Mouse (Mus musculus) stomach, postnatal 0 days (tissue): Measurements from ENCODE around the gene Colq. TPM values are rescaled to one million over a fixed set of nuclear protein-coding genes. Genes with fewer than 3 reads are reported as not detected.

Experiments
- ATAC-seq: fragments of 200-750 bp; cut with Nextera tagmentation; 2 replicates; pipeline ENCODE4 v1.8.0; 2017; ENCODE audit not compliant: low FRiP score, low TSS enrichment
- DNase-seq: peaks from one replicate; pipeline ENCODE4 v3.0.0-alpha.2; 2016; ENCODE audit warnings: low spot score
- H3K27ac ChIP-seq: fragments of 300-500 bp; sonication (generic); replicated peaks from 2 replicates; pipeline ENCODE4 v1.5.1; 2014; ENCODE audit warnings: mild to moderate bottlenecking, control low read depth
- H3K27me3 ChIP-seq: fragments of 300-500 bp; sonication (generic); 2 replicates; pipeline ENCODE4 v1.6.1; 2014; ENCODE audit warnings: low read length; ENCODE audit not compliant: control insufficient read depth, insufficient read depth
- H3K36me3 ChIP-seq: fragments of 300-500 bp; sonication (generic); 2 replicates; pipeline ENCODE4 v1.6.1; 2014; ENCODE audit warnings: low read length, mixed read lengths; ENCODE audit not compliant: control insufficient read depth, insufficient read depth
- H3K4me1 ChIP-seq: fragments of 300-500 bp; sonication (generic); replicated peaks from 2 replicates; pipeline ENCODE4 v1.6.1; 2014; ENCODE audit warnings: antibody characterized with exemption; ENCODE audit not compliant: control insufficient read depth, insufficient read depth
- H3K4me2 ChIP-seq: fragments of 300-500 bp; sonication (generic); replicated peaks from 2 replicates; pipeline ENCODE4 v1.6.1; 2014; ENCODE audit warnings: low read depth, mild to moderate bottlenecking, control low read depth, moderate library complexity
- H3K4me3 ChIP-seq: fragments of 300-500 bp; sonication (generic); 2 replicates; pipeline ENCODE4 v1.5.1; 2014; ENCODE audit warnings: low read depth, low read length, control low read depth
- H3K9ac ChIP-seq: fragments of 300-500 bp; sonication (generic); 2 replicates; pipeline ENCODE4 v1.6.1; 2014; ENCODE audit warnings: mild to moderate bottlenecking, low read length, control low read depth, mixed read lengths
- H3K9me3 ChIP-seq: fragments of 300-500 bp; sonication (generic); 2 replicates; pipeline ENCODE4 v1.6.1; 2016; ENCODE audit warnings: low read length; ENCODE audit not compliant: control insufficient read depth
- CTCF ChIP-seq: IDR thresholded peaks from 2 replicates; pipeline ENCODE4 v1.5.1; 2016; ENCODE audit warnings: antibody characterized with exemption, low read depth, mild to moderate bottlenecking, moderate library complexity
- EP300 ChIP-seq: optimal IDR thresholded peaks from 2 replicates; pipeline ENCODE3; 2016; ENCODE audit warnings: antibody characterized with exemption
- WGBS: fragments of 180-500 bp; shearing (Covaris S2); extraction: QIAGEN DNeasy Blood & Tissue Kit; methylation state at CpG from one replicate; pipeline ENCODE4 v1.1.7; 2014; 5-methylcytosine and 5-hydroxymethylcytosine counted together
- polyA plus RNA-seq: library from polyadenylated mRNA; unstranded; fragments of >200 nt; fragmentation: Nextera tagmentation; extraction: Ambion mirVana; gene quantifications from 2 replicates; pipeline ENCODE4 v1.2.1, GENCODE M21; 2015

Colq gene
- polyA plus RNA-seq, 1 experiment from 2014 or later, result 0.91 TPM

DNA sequence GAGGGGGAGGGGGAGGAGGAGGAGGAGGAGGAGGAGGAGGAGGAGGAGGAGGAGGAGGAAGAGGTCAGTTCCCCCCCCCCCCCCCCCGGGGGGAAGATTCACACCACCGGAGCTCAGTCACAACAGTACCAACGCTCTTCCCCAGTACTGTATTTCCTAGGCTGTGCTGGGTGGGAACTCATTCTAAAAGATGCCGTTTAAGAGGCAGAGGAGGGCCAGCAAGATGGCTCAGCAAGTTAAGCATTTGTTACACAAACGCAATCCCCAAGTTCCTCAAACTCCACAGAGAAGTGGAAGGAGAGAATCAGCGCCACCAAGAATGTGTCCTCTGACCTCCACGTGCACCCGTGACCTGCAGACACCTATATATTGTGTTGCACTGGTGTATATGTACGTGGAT, 8.1 kb downstream of the Colq start:
- no peak for TF ChIP-seq CTCF
- no peak for TF ChIP-seq EP300
- WGBS, result 84% methylated on average over 7 of the region's 9 CpGs
- ATAC-seq, result no peak
- Histone ChIP-seq H3K27ac (no peak overlapping the region), H3K9me3 (no peaks in the 10 kb centered on the region), H3K27me3 (no peaks in the 10 kb centered on the region), H3K4me3 (no peak overlapping the region), H3K4me2 (no peak overlapping the region), H3K36me3 (no peaks in the 10 kb centered on the region), H3K9ac (no peak overlapping the region), H3K4me1 (no peaks in the 10 kb centered on the region)
- DNase-seq, result no peak

DNA sequence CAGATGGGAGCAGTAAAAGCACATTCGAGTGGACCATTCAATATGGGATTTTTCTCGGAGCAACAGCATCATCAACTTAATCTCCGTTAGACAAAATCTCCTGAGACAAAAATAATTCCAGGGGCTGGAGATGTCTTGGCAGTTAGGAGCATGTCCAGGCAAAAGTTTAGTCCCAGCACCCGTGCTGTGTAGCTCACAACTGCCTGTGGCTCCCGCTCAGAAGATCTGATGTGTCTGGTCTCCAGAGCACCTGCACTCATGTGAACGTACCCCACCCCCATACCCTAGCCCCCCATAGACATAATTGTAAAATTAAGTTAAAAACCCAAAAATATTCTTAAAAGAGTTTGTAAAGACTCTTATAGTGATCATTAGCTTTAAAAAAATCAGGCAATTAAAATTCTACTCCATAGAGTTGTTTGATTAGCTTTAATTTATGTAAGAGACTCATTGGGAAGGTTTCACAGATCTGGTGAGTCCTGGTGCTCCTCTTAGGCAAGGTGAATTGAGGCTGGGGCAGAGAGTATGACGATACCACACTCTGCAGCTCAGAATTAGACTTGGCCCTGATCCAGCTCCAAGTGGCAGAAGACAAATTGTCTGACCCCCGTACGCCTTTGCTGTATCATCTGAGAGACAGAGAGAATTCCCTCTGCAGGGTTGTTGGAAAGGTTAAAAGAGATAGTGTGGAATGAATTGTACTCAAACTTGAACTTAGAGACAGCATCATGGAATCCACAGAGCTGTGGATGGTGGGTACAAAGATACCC, 13.0 kb downstream of the Colq start:
- no peaks in the 10 kb centered on the region for H3K36me3 ChIP-seq
- DNase-seq (no peak), ATAC-seq (no peak)
- TF ChIP-seq EP300 (no peak), CTCF (no peak)
- H3K4me2 ChIP-seq, result no peak overlapping the region
- H3K4me1 ChIP-seq, result no peaks in the 10 kb centered on the region
- WGBS, result 39% methylated on average over 9 of the region's 9 CpGs
- no peak overlapping the region for H3K27ac ChIP-seq
- H3K4me3 ChIP-seq, result no peak overlapping the region
- H3K27me3 ChIP-seq, result no peaks in the 10 kb centered on the region
- no peak overlapping the region for H3K9ac ChIP-seq
- no peaks in the 10 kb centered on the region for H3K9me3 ChIP-seq

DNA sequence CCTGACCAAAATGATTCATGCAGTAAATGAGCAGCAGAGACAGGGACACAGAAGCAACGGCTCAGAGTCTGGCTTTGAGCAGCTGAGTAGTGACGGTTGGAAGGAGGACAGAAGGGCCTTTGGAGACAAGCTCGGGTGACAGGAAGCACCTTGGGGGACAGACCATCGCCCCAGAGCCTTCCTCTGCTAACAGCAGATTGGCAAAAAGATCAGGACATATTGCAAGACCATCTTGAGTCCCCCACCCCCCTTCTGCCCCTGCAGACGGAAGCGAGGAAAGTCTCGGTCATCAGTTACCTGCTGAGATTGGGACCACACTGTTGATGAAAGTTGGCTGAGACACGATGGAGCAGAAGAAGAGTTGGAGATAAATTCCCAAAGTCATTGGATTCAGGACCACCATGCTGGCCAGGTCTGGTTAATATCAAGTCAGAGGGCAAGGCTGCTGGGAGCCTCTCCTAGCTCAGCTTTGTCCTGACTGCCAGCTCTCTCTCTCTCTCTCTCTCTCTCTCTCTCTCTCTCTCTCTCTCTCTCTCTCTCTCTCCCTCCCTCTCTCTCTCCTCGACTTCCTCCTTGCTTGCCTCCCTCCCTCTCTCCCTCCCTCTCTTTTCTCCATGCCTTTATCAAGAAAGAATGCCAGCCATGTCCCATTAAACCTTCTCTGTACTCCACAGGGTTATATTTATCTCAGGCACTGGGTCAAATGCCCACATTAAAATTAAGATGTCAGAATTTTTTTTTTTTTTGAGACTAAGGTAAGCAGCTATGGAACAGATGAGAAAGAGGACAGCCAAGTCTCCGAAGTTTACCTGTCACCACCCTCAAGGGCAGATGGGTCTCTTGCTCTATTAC, 14.1 kb downstream of the Colq start:
- WGBS, result 44% methylated on average over 10 of the region's 10 CpGs
- Histone ChIP-seq H3K27me3 (no peaks in the 10 kb centered on the region), H3K4me2 (0 out of 2 replicates have a peak overlapping the region, but pooled peaks have one; percentile 5), H3K4me3 (no peak overlapping the region), H3K4me1 (no peaks in the 10 kb centered on the region), H3K36me3 (no peaks in the 10 kb centered on the region), H3K9me3 (no peaks in the 10 kb centered on the region), H3K27ac (no peak overlapping the region), H3K9ac (no peak overlapping the region)
- no peak for ATAC-seq
- no peak for DNase-seq
- TF ChIP-seq CTCF (no peak), EP300 (no peak)

DNA sequence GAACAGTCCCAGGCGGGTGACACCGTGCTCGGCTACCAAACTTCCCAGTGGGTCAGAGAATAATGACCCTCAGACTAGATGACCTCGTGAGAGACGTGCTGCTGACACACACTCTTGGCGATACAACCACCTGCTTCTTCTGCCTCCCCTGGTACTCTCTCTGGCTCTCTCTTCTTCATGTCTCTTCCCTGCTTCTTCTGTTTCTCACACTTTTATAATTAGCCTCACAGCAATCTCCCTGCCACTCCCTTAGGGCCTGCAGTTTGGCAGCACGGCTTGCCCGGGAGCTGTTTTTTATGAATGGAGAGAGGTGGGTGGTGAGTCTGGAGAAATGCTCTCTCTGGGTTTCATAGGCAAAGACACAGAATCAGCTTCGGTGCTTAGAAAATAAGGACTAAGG, 15.3 kb downstream of the Colq start:
- no peak overlapping the region for H3K27ac ChIP-seq
- H3K4me2 ChIP-seq, result no peak overlapping the region
- DNase-seq (no peak), ATAC-seq (no peak)
- H3K4me1 ChIP-seq, result no peaks in the 10 kb centered on the region
- H3K36me3 ChIP-seq, result no peaks in the 10 kb centered on the region
- H3K9me3 ChIP-seq, result no peaks in the 10 kb centered on the region
- TF ChIP-seq EP300, result no peak
- no peak for TF ChIP-seq CTCF
- H3K27me3 ChIP-seq, result no peaks in the 10 kb centered on the region
- 78% methylated on average over 9 of the region's 9 CpGs for WGBS
- H3K9ac ChIP-seq, result no peak overlapping the region
- H3K4me3 ChIP-seq, result no peak overlapping the region

DNA sequence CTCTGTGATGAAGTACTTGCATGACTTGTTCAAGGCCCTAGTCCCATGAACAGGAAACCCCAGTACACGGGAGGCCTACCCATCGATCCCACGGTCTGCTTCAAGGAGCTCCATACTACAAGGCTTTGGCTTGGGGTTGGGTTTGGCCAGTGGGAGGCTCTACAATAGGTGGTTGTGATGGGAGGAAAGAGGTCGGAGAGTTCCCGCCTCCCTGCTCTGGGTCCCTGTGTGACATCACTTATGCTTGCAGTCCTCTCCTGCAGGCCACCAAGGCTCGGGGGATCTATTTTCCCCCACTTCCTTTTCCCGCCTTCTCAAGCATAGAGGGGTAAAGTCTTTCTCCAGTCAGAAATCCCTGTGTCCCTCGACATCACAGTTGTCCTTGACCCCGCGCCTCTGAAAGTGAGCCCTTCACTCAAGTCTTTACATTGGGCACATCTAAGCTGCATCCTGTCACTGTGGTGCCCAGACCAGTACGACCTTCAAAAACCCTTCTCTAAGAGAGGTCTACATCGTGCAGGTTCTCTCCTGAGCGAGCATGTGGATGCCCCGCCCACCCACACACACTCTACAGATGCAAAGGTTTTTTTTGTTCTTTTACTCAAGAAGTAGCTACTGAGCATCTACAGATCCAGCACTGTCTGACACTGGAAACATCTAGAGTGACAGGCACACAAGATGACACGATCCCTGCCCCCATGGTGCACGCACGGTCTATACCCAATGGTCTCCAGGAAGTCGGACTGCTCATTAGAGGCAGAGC, 16.1 kb downstream of the Colq start:
- Histone ChIP-seq H3K27me3 (no peaks in the 10 kb centered on the region), H3K27ac (no peak overlapping the region), H3K4me2 (no peak overlapping the region), H3K4me3 (no peak overlapping the region), H3K9me3 (no peaks in the 10 kb centered on the region), H3K4me1 (no peaks in the 10 kb centered on the region), H3K9ac (no peak overlapping the region), H3K36me3 (no peaks in the 10 kb centered on the region)
- 87% methylated on average over 18 of the region's 18 CpGs for WGBS
- ATAC-seq (peak; percentile 41; the same call in 1 of the 2 replicates), DNase-seq (no peak)
- TF ChIP-seq CTCF (no peak), EP300 (no peak)
